Mouse (Mus musculus): Measurements from ENCODE around the gene Cemip2. TPM values are rescaled to one million over a fixed set of nuclear protein-coding genes. Genes with fewer than 3 reads are reported as not detected.

The Cemip2 gene
- polyA plus RNA-seq, 1 experiment from 2014 or later, result 38.5 TPM

DNA sequence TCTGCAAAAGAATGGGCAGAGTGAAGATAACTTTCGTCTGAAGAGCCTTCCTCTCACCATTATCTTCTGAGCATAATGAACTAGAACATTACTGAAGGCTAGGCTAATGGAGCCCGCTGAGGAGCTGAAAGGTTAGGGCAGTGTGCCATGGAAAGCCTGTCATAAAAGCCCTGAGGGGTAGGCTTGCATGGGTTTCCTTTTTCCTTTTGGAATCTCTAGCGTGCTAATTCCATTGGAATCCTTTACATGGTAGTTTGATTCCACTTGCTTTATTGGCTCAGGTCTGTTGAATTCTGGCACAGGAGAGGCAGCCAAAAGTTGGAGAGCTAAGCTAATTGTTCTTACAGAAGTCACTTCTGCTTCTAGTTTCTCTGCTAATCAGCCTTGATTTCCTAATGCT, 20.6 kb downstream of the Cemip2 start:
- H3K36me3 ChIP-seq, result peaks cover 67% of the 10 kb centered on the region
- ATAC-seq (ENCODE audit: low read depth), result peak; percentile 49; the same call in 1 of the 2 replicates
- no peaks in the 10 kb centered on the region for H3K9me3 ChIP-seq
- H3K9ac ChIP-seq, result no peak overlapping the region
- H3K4me3 ChIP-seq, result no peak overlapping the region
- H3K27me3 ChIP-seq, result no peaks in the 10 kb centered on the region
- peak overlapping the region; percentile 33; the same call in 1 of the 2 replicates for H3K27ac ChIP-seq (replicated peaks)
- peaks cover 21% of the 10 kb centered on the region for H3K4me1 ChIP-seq (replicated peaks)
- H3K4me2 ChIP-seq, result no peak overlapping the region
- 11% methylated on average over 3 of the region's 3 CpGs for WGBS

DNA sequence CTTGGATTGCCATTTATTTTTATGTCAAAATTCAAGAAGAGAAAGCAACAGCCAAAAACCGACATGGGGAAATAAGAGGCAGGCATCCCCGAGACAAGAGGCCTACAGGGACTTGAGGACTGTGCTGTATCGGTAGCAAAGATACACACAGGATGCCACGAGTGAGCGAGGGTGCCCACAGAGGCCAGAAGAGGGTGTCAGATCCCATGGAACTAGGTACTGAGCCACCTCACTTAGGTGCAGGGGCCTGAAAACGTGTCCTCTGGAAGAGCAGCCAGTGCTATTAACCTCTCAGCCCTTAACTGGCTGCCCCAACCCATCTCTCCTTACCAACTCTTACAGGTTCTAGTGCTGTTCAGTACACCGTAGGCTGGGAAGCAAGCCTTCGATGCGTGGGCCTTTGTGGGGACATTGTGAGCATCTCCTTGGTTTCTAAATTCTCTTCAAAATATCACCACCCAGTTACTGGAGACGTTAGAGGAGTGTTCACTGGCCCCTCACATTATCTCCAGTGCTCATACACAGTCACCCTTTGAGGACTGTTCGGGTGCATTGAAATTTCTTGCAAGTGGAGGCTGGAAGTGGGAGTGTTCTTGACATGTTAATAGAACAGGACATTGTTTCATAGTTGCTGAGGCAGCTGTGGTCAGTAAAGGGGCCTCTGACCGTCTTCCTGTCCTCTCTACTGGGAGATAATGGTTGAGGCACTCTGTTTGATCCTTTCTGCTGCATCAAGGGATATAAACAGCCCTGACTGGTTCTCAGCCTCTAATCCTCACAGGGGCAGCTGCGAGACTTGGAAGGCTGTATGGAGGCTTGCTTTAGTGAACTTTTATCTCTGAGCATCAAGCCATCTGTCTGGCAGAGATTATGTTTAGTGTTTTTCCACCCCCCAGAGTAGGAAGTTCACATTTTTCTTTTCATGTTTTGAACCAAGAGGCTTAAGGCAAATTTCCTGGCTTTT, 21.6 kb downstream of the Cemip2 start:
- Histone ChIP-seq H3K9ac (no peak overlapping the region), H3K27me3 (no peaks in the 10 kb centered on the region), H3K4me1 (replicated peaks) (peaks cover 21% of the 10 kb centered on the region), H3K4me2 (no peak overlapping the region), H3K9me3 (no peaks in the 10 kb centered on the region), H3K27ac (replicated peaks) (peak overlapping the region; percentile 54), H3K4me3 (no peak overlapping the region), H3K36me3 (peaks cover 68% of the 10 kb centered on the region)
- 69% methylated on average over 13 of the region's 13 CpGs for WGBS
- no peak; the same call in 1 of the 2 replicates for ATAC-seq (ENCODE audit: low read depth)

DNA sequence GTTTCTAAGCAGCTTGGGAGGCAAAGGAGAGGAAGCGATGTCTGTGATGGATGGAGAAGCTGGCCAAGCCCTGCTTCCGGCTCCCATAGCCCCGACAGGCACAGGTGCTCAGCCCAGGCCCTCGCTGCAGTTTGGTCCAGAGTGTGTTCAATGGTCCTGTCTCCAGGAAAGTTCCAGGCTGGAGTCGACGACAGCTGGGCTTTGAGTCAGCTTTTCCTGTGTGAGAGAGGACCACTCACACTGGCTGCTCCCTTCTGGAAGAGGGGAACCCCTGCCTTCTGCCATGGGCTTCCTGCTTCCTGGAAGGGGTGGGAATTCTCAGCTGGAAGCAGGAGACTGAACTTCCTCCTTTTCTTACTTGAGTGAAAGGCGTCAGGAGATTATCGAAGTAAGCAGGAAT, 26.3 kb downstream of the Cemip2 start:
- H3K9me3 ChIP-seq, result no peaks in the 10 kb centered on the region

DNA sequence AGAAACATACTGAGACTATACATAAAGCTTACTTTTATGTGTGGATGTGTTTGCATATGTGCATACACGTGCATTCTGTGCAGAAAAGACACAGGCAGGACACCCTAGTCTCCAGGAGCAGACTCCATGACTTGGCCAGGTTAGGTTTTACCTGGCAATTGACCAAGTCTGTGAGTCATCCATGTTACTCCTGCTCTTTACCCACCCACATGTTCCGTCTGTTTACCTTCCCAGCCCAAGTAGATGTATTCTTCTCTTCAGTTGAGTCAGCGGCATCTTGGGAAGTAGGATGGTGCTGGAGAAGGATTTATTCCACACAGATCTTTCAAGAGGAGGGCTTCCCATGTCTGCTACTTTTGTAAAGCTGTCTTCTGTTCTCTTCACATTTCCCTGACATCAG, 27.2 kb downstream of the Cemip2 start:
- H3K4me1 ChIP-seq (replicated peaks), result no peaks in the 10 kb centered on the region
- H3K4me3 ChIP-seq, result no peak overlapping the region
- peaks cover 90% of the 10 kb centered on the region for H3K36me3 ChIP-seq
- H3K4me2 ChIP-seq, result no peak overlapping the region
- 89% methylated on average over 3 of the region's 3 CpGs for WGBS
- no peaks in the 10 kb centered on the region for H3K9me3 ChIP-seq
- ATAC-seq (ENCODE audit: low read depth), result no peak
- H3K27ac ChIP-seq (replicated peaks), result no peak overlapping the region
- H3K9ac ChIP-seq, result no peak overlapping the region
- H3K27me3 ChIP-seq, result no peaks in the 10 kb centered on the region

More for the DNA sequence above, 26.3 kb downstream of the Cemip2 start:
- no peak overlapping the region for H3K27ac ChIP-seq (replicated peaks)
- H3K4me3 ChIP-seq, result no peak overlapping the region
- H3K27me3 ChIP-seq, result no peaks in the 10 kb centered on the region
- no peak for ATAC-seq (ENCODE audit: low read depth)
- peaks cover 88% of the 10 kb centered on the region for H3K36me3 ChIP-seq
- peaks cover 7% of the 10 kb centered on the region for H3K4me1 ChIP-seq (replicated peaks)
- no peak overlapping the region for H3K4me2 ChIP-seq
- 87% methylated on average over 8 of the region's 8 CpGs for WGBS
- H3K9ac ChIP-seq, result no peak overlapping the region

DNA sequence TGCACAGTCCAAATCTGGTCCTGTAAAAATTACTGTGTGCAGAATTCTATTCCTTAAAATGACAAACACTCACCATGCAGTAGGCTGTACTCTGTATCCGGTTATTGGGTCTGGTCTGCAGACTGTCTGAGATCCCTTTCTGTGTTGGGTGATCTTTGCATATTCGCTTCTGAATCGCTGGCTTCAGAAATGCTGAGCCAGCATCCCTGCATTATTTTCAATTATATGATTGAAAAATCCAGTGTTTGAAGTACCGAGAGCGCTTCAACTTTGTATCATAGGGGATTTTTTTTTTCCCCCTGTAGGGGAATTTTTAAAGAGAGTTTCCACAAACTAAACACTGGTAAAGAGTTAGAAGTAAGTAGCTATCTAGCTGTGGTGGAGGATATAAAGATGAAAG, 32.0 kb downstream of the Cemip2 start:
- WGBS, result 95% methylated on average over 5 of the region's 5 CpGs
- H3K9me3 ChIP-seq, result no peaks in the 10 kb centered on the region
- ATAC-seq (ENCODE audit: low read depth), result no peak
- no peaks in the 10 kb centered on the region for H3K27me3 ChIP-seq
- no peak overlapping the region for H3K4me2 ChIP-seq
- H3K36me3 ChIP-seq, result peaks cover 95% of the 10 kb centered on the region
- H3K4me1 ChIP-seq (replicated peaks), result 0 out of 2 replicates have a peak, but pooled peaks cover 4% of the 10 kb centered on the region
- no peak overlapping the region for H3K27ac ChIP-seq (replicated peaks)
- H3K4me3 ChIP-seq, result no peak overlapping the region
- no peak overlapping the region for H3K9ac ChIP-seq

DNA sequence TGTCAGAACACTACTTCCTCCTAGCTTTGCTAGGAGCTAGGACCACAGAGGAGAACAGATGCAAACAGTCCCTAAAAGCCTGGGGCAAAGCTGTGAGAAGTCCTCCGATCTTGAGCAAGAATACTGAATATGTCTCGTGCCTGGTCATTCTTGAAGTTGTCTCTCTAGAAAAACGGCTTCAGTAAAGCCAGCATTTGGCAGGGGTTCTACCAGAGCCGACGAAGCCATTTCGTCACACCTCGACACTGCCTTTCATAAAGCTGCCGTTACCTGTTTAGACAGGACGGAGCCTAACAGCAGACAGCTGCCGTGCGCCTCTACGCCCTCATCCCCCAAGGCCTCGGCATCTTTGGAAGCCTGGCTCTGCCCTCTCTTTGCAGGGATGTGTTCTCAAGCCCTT, 35.4 kb downstream of the Cemip2 start:
- no peak overlapping the region for H3K27ac ChIP-seq (replicated peaks)
- H3K4me2 ChIP-seq, result no peak overlapping the region
- H3K36me3 ChIP-seq, result peaks cover 94% of the 10 kb centered on the region
- H3K4me3 ChIP-seq, result no peak overlapping the region
- no peak for ATAC-seq (ENCODE audit: low read depth)
- H3K27me3 ChIP-seq, result no peaks in the 10 kb centered on the region
- no peaks in the 10 kb centered on the region for H3K9me3 ChIP-seq
- no peak overlapping the region for H3K9ac ChIP-seq
- WGBS, result 91% methylated on average over 13 of the region's 13 CpGs
- H3K4me1 ChIP-seq (replicated peaks), result 0 out of 2 replicates have a peak, but pooled peaks cover 4% of the 10 kb centered on the region

DNA sequence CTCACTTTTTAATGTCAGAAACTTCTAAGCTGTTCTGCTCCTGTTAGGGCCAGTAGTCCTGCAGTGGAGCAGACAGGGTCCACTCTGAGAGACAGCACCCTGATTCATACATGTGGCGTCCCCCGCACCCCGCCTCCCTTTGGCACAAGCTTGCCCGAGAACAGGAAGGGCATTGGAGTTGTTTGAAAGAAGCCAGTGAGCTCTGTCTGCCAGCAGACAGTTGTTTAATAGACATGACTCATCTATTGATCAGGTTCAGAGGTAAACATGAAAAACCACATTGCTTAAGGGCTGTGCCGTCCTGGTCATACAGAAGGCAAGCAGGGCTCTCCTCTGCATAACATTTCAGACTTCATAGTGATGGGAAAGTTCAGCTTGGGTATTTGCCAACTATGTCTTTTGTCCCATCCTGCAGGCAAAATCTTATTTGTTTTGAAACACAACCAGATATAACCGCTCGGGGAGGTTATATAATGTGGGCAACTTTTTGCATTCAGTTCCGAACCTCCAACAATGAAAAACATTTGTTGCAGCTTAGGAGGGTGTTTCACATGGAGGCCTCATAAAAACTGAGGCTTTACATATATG, 36.4 kb downstream of the Cemip2 start:
- no peaks in the 10 kb centered on the region for H3K27me3 ChIP-seq
- no peak overlapping the region for H3K27ac ChIP-seq (replicated peaks)
- H3K4me1 ChIP-seq (replicated peaks), result 0 out of 2 replicates have a peak, but pooled peaks cover 4% of the 10 kb centered on the region
- H3K9me3 ChIP-seq, result no peaks in the 10 kb centered on the region
- no peak for ATAC-seq (ENCODE audit: low read depth)
- no peak overlapping the region for H3K4me3 ChIP-seq
- no peak overlapping the region for H3K9ac ChIP-seq
- peaks cover 94% of the 10 kb centered on the region for H3K36me3 ChIP-seq
- 77% methylated on average over 8 of the region's 8 CpGs for WGBS
- H3K4me2 ChIP-seq, result no peak overlapping the region

DNA sequence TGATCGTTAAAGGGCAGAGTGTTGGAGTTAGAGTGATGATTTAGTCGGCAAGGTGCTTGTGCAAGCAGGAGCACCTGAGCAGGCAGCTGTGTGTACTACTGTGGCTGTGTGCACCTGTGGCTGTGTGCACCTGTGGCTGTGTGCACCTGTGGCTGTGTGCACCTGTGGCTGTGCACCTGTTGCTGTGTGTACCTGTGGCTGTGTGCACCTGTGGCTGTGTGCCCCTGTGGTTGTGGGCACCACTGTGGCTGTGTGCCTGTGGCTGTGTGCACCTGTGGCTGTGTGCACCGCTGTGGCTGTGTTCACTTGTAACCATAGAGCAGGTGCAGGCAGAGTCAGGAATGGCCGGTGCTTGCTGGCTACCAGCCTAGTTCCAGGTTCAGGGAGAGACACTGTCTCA, 38.1 kb downstream of the Cemip2 start:
- Histone ChIP-seq H3K9me3 (no peaks in the 10 kb centered on the region), H3K27me3 (no peaks in the 10 kb centered on the region), H3K4me1 (replicated peaks) (0 out of 2 replicates have a peak, but pooled peaks cover 4% of the 10 kb centered on the region), H3K9ac (no peak overlapping the region), H3K27ac (replicated peaks) (no peak overlapping the region), H3K4me3 (no peak overlapping the region), H3K36me3 (peaks cover 91% of the 10 kb centered on the region), H3K4me2 (no peak overlapping the region)
- WGBS, result 92% methylated on average over 4 of the region's 4 CpGs
- no peak for ATAC-seq (ENCODE audit: low read depth)

DNA sequence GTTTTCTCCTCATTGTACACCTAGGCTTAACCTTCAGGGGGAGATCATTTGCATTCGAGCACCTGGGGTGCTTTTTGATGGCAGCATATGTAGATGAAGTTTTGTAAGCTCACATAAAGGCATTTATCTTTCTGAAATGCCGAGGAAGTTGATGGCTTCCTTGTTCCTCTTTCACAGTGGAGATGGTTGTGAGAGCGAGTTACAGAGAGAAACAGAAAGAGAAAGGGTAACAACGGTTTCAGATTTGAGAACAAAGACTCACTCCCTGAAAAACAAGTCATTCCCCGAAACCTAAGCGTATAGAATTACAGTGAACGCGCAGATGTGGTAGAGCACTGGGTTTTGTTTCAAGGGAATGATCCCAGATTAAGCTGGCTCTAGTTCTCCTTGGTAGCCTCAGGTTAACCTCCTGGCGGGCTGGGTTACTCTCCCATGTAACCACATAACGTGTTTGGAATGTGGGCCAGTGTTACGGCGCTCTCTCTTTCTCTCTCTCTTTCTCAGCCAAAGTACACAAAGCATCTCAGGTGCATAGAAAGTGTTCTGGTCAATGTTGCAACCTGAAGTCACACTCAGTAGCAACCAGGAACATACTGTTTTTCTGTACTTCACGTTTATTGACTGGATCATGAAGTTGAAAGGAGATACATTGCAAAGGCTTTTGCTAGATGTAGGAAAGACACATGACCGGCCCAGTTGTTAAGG, 40.0 kb downstream of the Cemip2 start:
- 90% methylated on average over 14 of the region's 14 CpGs for WGBS
- Histone ChIP-seq H3K9ac (no peak overlapping the region), H3K4me2 (no peak overlapping the region), H3K36me3 (peaks cover 86% of the 10 kb centered on the region), H3K27ac (replicated peaks) (no peak overlapping the region), H3K27me3 (no peaks in the 10 kb centered on the region), H3K4me3 (no peak overlapping the region), H3K9me3 (no peaks in the 10 kb centered on the region), H3K4me1 (replicated peaks) (0 out of 2 replicates have a peak, but pooled peaks cover 4% of the 10 kb centered on the region)
- ATAC-seq (ENCODE audit: low read depth), result no peak

DNA sequence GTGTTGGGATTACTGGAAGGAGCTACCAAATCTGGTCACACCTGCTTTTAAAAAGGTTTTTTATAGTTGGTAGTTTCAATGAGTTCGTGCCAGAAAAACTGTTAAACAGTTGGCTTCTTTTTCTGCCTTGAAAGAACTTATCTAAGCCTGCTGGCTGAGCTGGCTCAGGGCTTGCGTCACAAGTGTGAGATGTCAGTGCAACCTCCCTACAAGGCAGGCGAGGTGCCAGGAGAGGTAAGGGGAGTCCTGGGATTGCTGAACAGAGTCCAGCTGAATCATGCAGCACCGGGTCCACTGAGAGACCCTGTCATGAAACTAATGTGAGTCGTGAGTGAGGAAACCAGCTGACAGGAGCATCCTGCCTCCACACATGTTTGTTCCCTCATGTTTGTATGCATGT, 41.4 kb downstream of the Cemip2 start:
- ATAC-seq (ENCODE audit: low read depth), result no peak
- H3K36me3 ChIP-seq, result peaks cover 84% of the 10 kb centered on the region

DNA sequence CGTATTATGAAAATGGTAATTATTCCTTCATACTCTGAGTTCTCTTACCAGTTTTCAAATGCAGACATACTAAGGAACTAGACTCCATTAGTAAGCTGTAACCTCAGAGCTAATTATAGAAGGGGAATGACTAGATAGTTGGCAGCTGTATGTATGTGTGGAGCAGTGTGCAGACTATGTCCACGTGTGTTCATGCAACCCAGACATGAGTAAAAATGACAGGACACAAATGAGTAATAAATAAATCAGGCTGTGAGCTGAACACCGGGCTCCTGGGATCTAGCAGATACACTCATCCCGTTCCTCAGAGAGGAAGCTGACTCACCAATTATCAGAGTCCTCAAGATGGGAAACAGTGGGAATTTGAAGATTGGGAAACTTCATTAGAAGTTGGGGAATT, 42.0 kb downstream of the Cemip2 start:
- Histone ChIP-seq H3K27ac (replicated peaks) (no peak overlapping the region), H3K9ac (no peak overlapping the region), H3K9me3 (no peaks in the 10 kb centered on the region), H3K27me3 (no peaks in the 10 kb centered on the region), H3K4me1 (replicated peaks) (no peaks in the 10 kb centered on the region), H3K36me3 (peaks cover 83% of the 10 kb centered on the region), H3K4me3 (no peak overlapping the region), H3K4me2 (no peak overlapping the region)
- ATAC-seq (ENCODE audit: low read depth), result no peak
- WGBS, result 79% methylated on average over 4 of the region's 4 CpGs

More for the DNA sequence above, 41.4 kb downstream of the Cemip2 start:
- Histone ChIP-seq H3K4me2 (no peak overlapping the region), H3K27me3 (no peaks in the 10 kb centered on the region), H3K27ac (replicated peaks) (no peak overlapping the region), H3K4me3 (no peak overlapping the region), H3K9me3 (no peaks in the 10 kb centered on the region), H3K9ac (no peak overlapping the region), H3K4me1 (replicated peaks) (no peaks in the 10 kb centered on the region)
- 77% methylated on average over 5 of the region's 5 CpGs for WGBS

DNA sequence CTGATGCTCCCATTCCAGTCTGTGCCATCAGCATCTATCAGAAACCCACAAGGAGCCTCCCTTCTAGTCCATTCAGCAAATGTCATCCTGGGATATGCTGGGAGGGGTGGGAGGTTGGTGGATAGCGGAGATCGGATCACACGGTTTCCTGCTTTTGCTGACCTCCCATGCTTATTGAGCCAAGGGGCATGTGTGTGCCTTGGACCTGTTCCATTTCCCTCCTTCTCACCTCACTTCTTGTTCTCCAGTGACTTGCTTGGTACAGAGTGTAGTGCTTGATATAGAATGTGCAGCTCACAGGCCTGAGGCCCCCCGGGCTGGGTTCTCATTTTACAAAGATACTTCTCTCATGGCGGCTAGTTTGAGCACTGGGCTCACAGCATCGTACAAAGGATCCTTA, 43.7 kb downstream of the Cemip2 start:
- Histone ChIP-seq H3K27ac (replicated peaks) (no peak overlapping the region), H3K4me3 (no peak overlapping the region), H3K4me1 (replicated peaks) (no peaks in the 10 kb centered on the region; the same call in 1 of the 2 replicates), H3K4me2 (no peak overlapping the region), H3K9me3 (no peaks in the 10 kb centered on the region), H3K9ac (no peak overlapping the region), H3K27me3 (no peaks in the 10 kb centered on the region), H3K36me3 (peaks cover 82% of the 10 kb centered on the region)
- ATAC-seq (ENCODE audit: low read depth), result no peak
- 83% methylated on average over 6 of the region's 6 CpGs for WGBS

Data from neural tube, embryonic 13.5 days (tissue).